Mouse (Mus musculus): Measurements from ENCODE around the gene Zfp385c.

DNA sequence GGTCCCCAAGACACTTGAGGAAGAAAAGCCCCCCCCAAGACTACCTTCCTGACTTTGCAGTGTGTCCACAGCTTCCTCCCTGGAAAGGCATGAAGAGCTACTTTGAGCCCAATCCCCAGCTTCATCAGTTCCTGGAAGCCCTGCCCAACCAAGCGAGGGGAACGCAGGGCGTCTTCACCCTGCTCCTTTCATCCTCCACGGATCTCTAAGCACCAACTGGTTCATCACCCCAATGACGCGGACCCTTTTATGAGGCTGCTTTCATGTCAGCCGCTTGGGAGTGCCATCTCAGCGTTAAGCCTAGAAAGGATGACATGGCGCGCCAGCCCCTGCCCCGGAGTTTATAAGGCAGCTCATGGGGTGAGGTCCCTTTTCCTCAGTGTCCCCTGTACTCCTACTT lies 72.3 kb downstream of the Zfp385c start, which contains the start of gene Dnajc7:
- TF ChIP-seq CTCF (IDR thresholded peaks at IDR 0.05 in 2 of 3, conservative IDR thresholded peaks at IDR 0.05 in 1 of 3; ENCODE audit: control insufficient read depth in 1 of 3, insufficient read depth in 1 of 3, low read depth in 2 of 3, low read length in 3 of 3, poor library complexity in 1 of 3, severe bottlenecking in 1 of 3) (no peak), EP300 (IDR thresholded peaks at IDR 0.05; ENCODE audit: low read depth in 1 of 2, low read length in 2 of 2) (no peak), TBP (IDR thresholded peaks at IDR 0.05; ENCODE audit: low read depth, low read length) (no peak), POLR2A (IDR thresholded peaks at IDR 0.05; ENCODE audit: control insufficient read depth in 1 of 2, insufficient read depth in 1 of 2, low read depth in 1 of 2, low read length in 2 of 2, poor library complexity in 1 of 2) (no peak), CHD2 (IDR thresholded peaks at IDR 0.05; ENCODE audit: low read length) (no peak), POLR2AphosphoS2 (IDR thresholded peaks at IDR 0.05; ENCODE audit: low read length) (no peak), MAX (IDR thresholded peaks at IDR 0.05; ENCODE audit: low read length) (no peak), NRF1 (IDR thresholded peaks at IDR 0.05; ENCODE audit: insufficient read depth, low read depth, low read length, poor library complexity, severe bottlenecking) (no peak), HCFC1 (IDR thresholded peaks at IDR 0.05; ENCODE audit: low read depth, low read length) (no peak), KAT2A (conservative IDR thresholded peaks at IDR 0.05; ENCODE audit: low read depth, low read length) (no peak), ZNF384 (IDR thresholded peaks at IDR 0.05; ENCODE audit: low read depth, low read length) (no peak), MYC (IDR thresholded peaks at IDR 0.05; ENCODE audit: low read depth, low read length) (no peak), SIN3A (IDR thresholded peaks at IDR 0.05; ENCODE audit: low read length) (no peak), GATA1 (IDR thresholded peaks at IDR 0.05; ENCODE audit: low read depth, low read length) (no peak)

Data from MEL (cell line).